13 mouse cellular contexts compared by ENCODE assay signal in the genomic region with DNA sequence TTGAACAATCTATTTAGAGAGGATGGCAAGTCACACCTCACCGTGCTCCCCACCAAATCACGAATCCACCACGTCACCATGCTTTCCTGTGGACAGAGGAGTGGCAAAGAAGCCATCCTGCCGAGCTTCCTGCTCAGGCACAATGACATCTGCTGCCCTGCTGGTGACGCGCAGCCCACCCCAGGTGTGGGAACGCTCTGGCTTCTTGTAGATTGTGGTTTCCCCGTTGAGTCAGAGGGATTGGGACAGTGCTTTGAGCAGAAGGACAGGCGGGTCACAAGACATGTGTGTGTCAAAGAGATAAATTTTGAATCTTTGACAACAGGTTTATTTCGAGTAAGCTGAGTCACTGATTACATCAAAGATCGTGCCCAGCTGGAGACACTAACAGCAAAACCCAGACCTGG.
A peak's percentile ranks its signal among the peaks of the same experiment; 100 is the strongest.
DNase-seq lines count a peak whose midpoint lies in the region; ATAC-seq and TF ChIP-seq lines count a peak whose summit lies in the region.
"Had no signal": no experiment of that assay in that cellular context is flagged by ENCODE, and none has a peak within 500 bp of the region (broad histone marks: within the 10 kb centered on the region; RNA-seq: fewer than 3 reads in every experiment).

No protein-coding gene starts in this region.

- TF ChIP-seq CTCF in bone marrow macrophage, adult 2 months (IDR thresholded peaks at IDR 0.05; ENCODE audit: low read depth, low read length), result no peak
- TF ChIP-seq CTCF in thymus, adult 2 months (IDR thresholded peaks at IDR 0.05; ENCODE audit: borderline replicate concordance, control insufficient read depth, extremely low read depth, insufficient read depth, low read length, poor library complexity), result no peak

- no peaks in the 10 kb centered on the region for H3K36me3 ChIP-seq in megakaryocyte, embryonic 14.5 days (replicated peaks; ENCODE audit: low read length)
- H3K36me3 ChIP-seq in thymus, adult 2 months (ENCODE audit: control insufficient read depth, insufficient read depth, low read length), result no peaks in the 10 kb centered on the region
- H3K36me3 ChIP-seq: embryonic facial prominence, embryonic 13.5 days had no signal

- peaks cover 16% of the 10 kb centered on the region for H3K9me3 ChIP-seq in megakaryocyte, embryonic 14.5 days

- no peak for TF ChIP-seq POLR2A in bone marrow macrophage, adult 2 months (IDR thresholded peaks at IDR 0.05; ENCODE audit: borderline replicate concordance, low read depth, low read length)
- TF ChIP-seq POLR2A in thymus, adult 2 months (IDR thresholded peaks at IDR 0.05; ENCODE audit: control insufficient read depth, extremely low read depth, insufficient read depth, low read length, poor library complexity), result no peak

- H3K27ac ChIP-seq in bone marrow macrophage, adult 2 months (ENCODE audit: insufficient read depth, low read depth, low read length), result peak overlapping the region; percentile 16; the same call in 1 of the 2 replicates
- H3K27ac ChIP-seq in thymus, adult 2 months (ENCODE audit: control insufficient read depth, insufficient read depth, low read length), result no peak overlapping the region
- H3K27ac ChIP-seq: embryonic facial prominence, embryonic 13.5 days had no signal

- WGBS in thymus, adult 2 months, result 3% methylated on average over 11 of the region's 11 CpGs

- peaks cover 45% of the 10 kb centered on the region for H3K4me1 ChIP-seq in bone marrow macrophage, adult 2 months (ENCODE audit: control insufficient read depth, insufficient read depth, low read length)
- peaks cover 50% of the 10 kb centered on the region for H3K4me1 ChIP-seq in megakaryocyte, embryonic 14.5 days
- peaks cover 31% of the 10 kb centered on the region for H3K4me1 ChIP-seq in thymus, adult 2 months (replicated peaks; ENCODE audit: control insufficient read depth, insufficient read depth, low read length)

- peak; percentile 90 for ATAC-seq in CD4-positive, CD25-positive, alpha-beta regulatory T cell, adult 4 months
- ATAC-seq: intestine, postnatal 0 days had no signal

- H3K4me3 ChIP-seq in bone marrow macrophage, adult 2 months (ENCODE audit: insufficient read depth, low read length), result no peak overlapping the region
- H3K4me3 ChIP-seq in megakaryocyte, embryonic 14.5 days (replicated peaks), result peak overlapping the region; percentile 81
- no peak overlapping the region for H3K4me3 ChIP-seq in thymus, adult 2 months (ENCODE audit: control insufficient read depth, insufficient read depth, low read length)
- H3K4me3 ChIP-seq: embryonic facial prominence, embryonic 13.5 days had no signal

- peaks cover 12% of the 10 kb centered on the region for H3K27me3 ChIP-seq in megakaryocyte, embryonic 14.5 days (replicated peaks)
- H3K27me3 ChIP-seq in thymus, adult 2 months (ENCODE audit: control insufficient read depth, insufficient read depth, low read length), result no peaks in the 10 kb centered on the region
- H3K27me3 ChIP-seq: embryonic facial prominence, embryonic 13.5 days had no signal

- DNase-seq in thymus, adult 2 months, result peak; percentile 71
- DNase-seq in layer of hippocampus, adult 18-20 months (ENCODE audit: low spot score in 2 of 2), result no peak
- no peak for DNase-seq in embryo, embryonic 10.5 days (ENCODE audit: low spot score)
- DNase-seq in right cerebral cortex, postnatal 4 days, result no peak
- DNase-seq in gastrocnemius, postnatal 4 days (ENCODE audit: low spot score in 2 of 2), result no peak
- DNase-seq: cerebellum, adult 11-12 months; lung, embryonic 14.5 days; right cerebral cortex, postnatal 25 days had no signal
